Mouse (Mus musculus): ENCODE measurements around the gene Fam189a1. TPM values are rescaled to one million over a fixed set of nuclear protein-coding genes. Genes with fewer than 3 reads are reported as not detected.

The Fam189a1 gene
- polyA plus RNA-seq, 1 experiment from 2014 or later, result 13.1 TPM

- WGBS, result under 1% methylated on average over 21 of the region's 21 CpGs
These were observed 316.4 kb downstream of the Fam189a1 start for GRCm38 (mm10) chr7:64839801-64840575.

GRCm38 (mm10) chr7:64839281-64839680, 317.1 kb downstream of the Fam189a1 start:
- Histone ChIP-seq H3K4me2 (ENCODE audit: low read depth, low read length) (no peak overlapping the region), H3K9ac (replicated peaks; ENCODE audit: low read depth, low read length) (no peak overlapping the region), H3K36me3 (ENCODE audit: control insufficient read depth, insufficient read depth, low read length) (no peaks in the 10 kb centered on the region), H3K27me3 (ENCODE audit: control insufficient read depth, insufficient read depth, low read length) (no peaks in the 10 kb centered on the region), H3K9me3 (ENCODE audit: control insufficient read depth, low read length) (no peaks in the 10 kb centered on the region), H3K4me1 (ENCODE audit: control insufficient read depth, insufficient read depth, low read length) (peaks cover 9% of the 10 kb centered on the region; the same call in 1 of the 2 replicates), H3K4me3 (ENCODE audit: low read depth, low read length) (no peak overlapping the region), H3K27ac (ENCODE audit: low read depth, low read length) (no peak overlapping the region)
- 58% methylated on average over 2 of the region's 2 CpGs for WGBS
- no peak for ATAC-seq (ENCODE audit: low read depth)

More at GRCm38 (mm10) chr7:64839801-64840575, 316.4 kb downstream of the Fam189a1 start:
- Histone ChIP-seq H3K36me3 (ENCODE audit: control insufficient read depth, insufficient read depth, low read length) (no peaks in the 10 kb centered on the region), H3K27me3 (ENCODE audit: control insufficient read depth, insufficient read depth, low read length) (no peaks in the 10 kb centered on the region), H3K27ac (ENCODE audit: low read depth, low read length) (no peak overlapping the region), H3K4me3 (ENCODE audit: low read depth, low read length) (peak overlapping the region; percentile 7; the same call in 1 of the 2 replicates), H3K4me1 (ENCODE audit: control insufficient read depth, insufficient read depth, low read length) (peaks cover 9% of the 10 kb centered on the region; the same call in 1 of the 2 replicates), H3K4me2 (ENCODE audit: low read depth, low read length) (peak overlapping the region; percentile 45), H3K9ac (replicated peaks; ENCODE audit: low read depth, low read length) (0 out of 2 replicates have a peak overlapping the region, but pooled peaks have one; percentile 25), H3K9me3 (ENCODE audit: control insufficient read depth, low read length) (no peaks in the 10 kb centered on the region)
- peak; percentile 74 for ATAC-seq (ENCODE audit: low read depth)

- Histone ChIP-seq H3K9me3 (ENCODE audit: control insufficient read depth, low read length) (no peaks in the 10 kb centered on the region), H3K4me1 (ENCODE audit: control insufficient read depth, insufficient read depth, low read length) (no peaks in the 10 kb centered on the region), H3K9ac (replicated peaks; ENCODE audit: low read depth, low read length) (no peak overlapping the region), H3K27me3 (ENCODE audit: control insufficient read depth, insufficient read depth, low read length) (no peaks in the 10 kb centered on the region), H3K4me3 (ENCODE audit: low read depth, low read length) (no peak overlapping the region), H3K27ac (ENCODE audit: low read depth, low read length) (peak overlapping the region; percentile 39; the same call in 1 of the 2 replicates), H3K4me2 (ENCODE audit: low read depth, low read length) (no peak overlapping the region), H3K36me3 (ENCODE audit: control insufficient read depth, insufficient read depth, low read length) (no peaks in the 10 kb centered on the region)
- peak; percentile 66; the same call in 1 of the 2 replicates for ATAC-seq (ENCODE audit: low read depth)
- 13% methylated on average over 5 of the region's 5 CpGs for WGBS
These were observed 326.0 kb downstream of the Fam189a1 start for GRCm38 (mm10) chr7:64830214-64830995.

- Histone ChIP-seq H3K9me3 (ENCODE audit: control insufficient read depth, low read length) (no peaks in the 10 kb centered on the region), H3K4me3 (ENCODE audit: low read depth, low read length) (no peak overlapping the region), H3K4me2 (ENCODE audit: low read depth, low read length) (no peak overlapping the region), H3K4me1 (ENCODE audit: control insufficient read depth, insufficient read depth, low read length) (no peaks in the 10 kb centered on the region), H3K9ac (replicated peaks; ENCODE audit: low read depth, low read length) (no peak overlapping the region), H3K36me3 (ENCODE audit: control insufficient read depth, insufficient read depth, low read length) (no peaks in the 10 kb centered on the region), H3K27ac (ENCODE audit: low read depth, low read length) (no peak overlapping the region), H3K27me3 (ENCODE audit: control insufficient read depth, insufficient read depth, low read length) (no peaks in the 10 kb centered on the region)
- no peak for ATAC-seq (ENCODE audit: low read depth)
- 85% methylated on average over 5 of the region's 5 CpGs for WGBS
These were observed 335.3 kb downstream of the Fam189a1 start for GRCm38 (mm10) chr7:64821081-64821480.

GRCm38 (mm10) chr7:64819683-64820082, 336.7 kb downstream of the Fam189a1 start:
- Histone ChIP-seq H3K36me3 (ENCODE audit: control insufficient read depth, insufficient read depth, low read length) (no peaks in the 10 kb centered on the region), H3K9ac (replicated peaks; ENCODE audit: low read depth, low read length) (no peak overlapping the region), H3K4me2 (ENCODE audit: low read depth, low read length) (no peak overlapping the region), H3K27ac (ENCODE audit: low read depth, low read length) (no peak overlapping the region), H3K4me3 (ENCODE audit: low read depth, low read length) (no peak overlapping the region), H3K9me3 (ENCODE audit: control insufficient read depth, low read length) (no peaks in the 10 kb centered on the region), H3K4me1 (ENCODE audit: control insufficient read depth, insufficient read depth, low read length) (no peaks in the 10 kb centered on the region), H3K27me3 (ENCODE audit: control insufficient read depth, insufficient read depth, low read length) (no peaks in the 10 kb centered on the region)
- ATAC-seq (ENCODE audit: low read depth), result peak; percentile 17; the same call in 1 of the 2 replicates
- WGBS, result 67% methylated on average over 9 of the region's 9 CpGs

- Histone ChIP-seq H3K9ac (replicated peaks; ENCODE audit: low read depth, low read length) (no peak overlapping the region), H3K4me1 (ENCODE audit: control insufficient read depth, insufficient read depth, low read length) (peaks cover 8% of the 10 kb centered on the region; the same call in 1 of the 2 replicates), H3K4me2 (ENCODE audit: low read depth, low read length) (no peak overlapping the region), H3K4me3 (ENCODE audit: low read depth, low read length) (no peak overlapping the region), H3K27ac (ENCODE audit: low read depth, low read length) (no peak overlapping the region), H3K27me3 (ENCODE audit: control insufficient read depth, insufficient read depth, low read length) (no peaks in the 10 kb centered on the region), H3K9me3 (ENCODE audit: control insufficient read depth, low read length) (no peaks in the 10 kb centered on the region), H3K36me3 (ENCODE audit: control insufficient read depth, insufficient read depth, low read length) (no peaks in the 10 kb centered on the region)
- 30% methylated on average over 6 of the region's 6 CpGs for WGBS
- ATAC-seq (ENCODE audit: low read depth), result peak; percentile 54; the same call in 1 of the 2 replicates
These were observed 347.5 kb downstream of the Fam189a1 start for GRCm38 (mm10) chr7:64808876-64809275.

- no peaks in the 10 kb centered on the region for H3K9me3 ChIP-seq (ENCODE audit: control insufficient read depth, low read length)
- no peak overlapping the region for H3K27ac ChIP-seq (ENCODE audit: low read depth, low read length)
- ATAC-seq (ENCODE audit: low read depth), result peak; percentile 49; the same call in 1 of the 2 replicates
- H3K36me3 ChIP-seq (ENCODE audit: control insufficient read depth, insufficient read depth, low read length), result no peaks in the 10 kb centered on the region
- WGBS, result 42% methylated on average over 8 of the region's 8 CpGs
- H3K4me3 ChIP-seq (ENCODE audit: low read depth, low read length), result no peak overlapping the region
- no peaks in the 10 kb centered on the region for H3K27me3 ChIP-seq (ENCODE audit: control insufficient read depth, insufficient read depth, low read length)
- no peak overlapping the region for H3K9ac ChIP-seq (replicated peaks; ENCODE audit: low read depth, low read length)
- H3K4me1 ChIP-seq (ENCODE audit: control insufficient read depth, insufficient read depth, low read length), result peaks cover 15% of the 10 kb centered on the region; the same call in 1 of the 2 replicates
- no peak overlapping the region for H3K4me2 ChIP-seq (ENCODE audit: low read depth, low read length)
These were observed 351.3 kb downstream of the Fam189a1 start for GRCm38 (mm10) chr7:64805100-64805499.

GRCm38 (mm10) chr7:64795554-64795953, 360.8 kb downstream of the Fam189a1 start:
- Histone ChIP-seq H3K9ac (replicated peaks; ENCODE audit: low read depth, low read length) (no peak overlapping the region), H3K4me2 (ENCODE audit: low read depth, low read length) (no peak overlapping the region), H3K27ac (ENCODE audit: low read depth, low read length) (no peak overlapping the region), H3K4me3 (ENCODE audit: low read depth, low read length) (no peak overlapping the region), H3K4me1 (ENCODE audit: control insufficient read depth, insufficient read depth, low read length) (no peaks in the 10 kb centered on the region), H3K27me3 (ENCODE audit: control insufficient read depth, insufficient read depth, low read length) (no peaks in the 10 kb centered on the region), H3K36me3 (ENCODE audit: control insufficient read depth, insufficient read depth, low read length) (no peaks in the 10 kb centered on the region), H3K9me3 (ENCODE audit: control insufficient read depth, low read length) (no peaks in the 10 kb centered on the region)
- no peak for ATAC-seq (ENCODE audit: low read depth)
- 79% methylated on average over 6 of the region's 6 CpGs for WGBS

GRCm38 (mm10) chr7:64792031-64792430, 364.3 kb downstream of the Fam189a1 start:
- 68% methylated on average over 8 of the region's 8 CpGs for WGBS
- Histone ChIP-seq H3K4me1 (ENCODE audit: control insufficient read depth, insufficient read depth, low read length) (no peaks in the 10 kb centered on the region), H3K27me3 (ENCODE audit: control insufficient read depth, insufficient read depth, low read length) (no peaks in the 10 kb centered on the region), H3K4me2 (ENCODE audit: low read depth, low read length) (no peak overlapping the region), H3K36me3 (ENCODE audit: control insufficient read depth, insufficient read depth, low read length) (no peaks in the 10 kb centered on the region), H3K9me3 (ENCODE audit: control insufficient read depth, low read length) (no peaks in the 10 kb centered on the region), H3K4me3 (ENCODE audit: low read depth, low read length) (no peak overlapping the region), H3K27ac (ENCODE audit: low read depth, low read length) (no peak overlapping the region), H3K9ac (replicated peaks; ENCODE audit: low read depth, low read length) (no peak overlapping the region)
- no peak for ATAC-seq (ENCODE audit: low read depth)
